Mouse (Mus musculus) hindbrain, embryonic 14.5 days (tissue): ENCODE data around the gene Hras. TPM values are rescaled to one million over a fixed set of nuclear protein-coding genes. Genes with fewer than 3 reads are reported as not detected.

ENCODE experiments used
- ATAC-seq: fragments of 200-750 bp; cut with Nextera tagmentation; 2 replicates; pipeline ENCODE4 v1.8.0; 2017; ENCODE audit warnings: moderate number of reproducible peaks, mild to moderate bottlenecking, moderate TSS enrichment, moderate library complexity; ENCODE audit not compliant: low FRiP score
- DNase-seq: peaks from one replicate; pipeline ENCODE4 v3.0.0-alpha.2; 2015; ENCODE audit warnings: low spot score
- H3K27ac ChIP-seq: fragments of 300-500 bp; sonication (generic); 2 replicates; pipeline ENCODE4 v1.5.1; 2014; ENCODE audit warnings: mild to moderate bottlenecking, moderate library complexity
- H3K27me3 ChIP-seq: fragments of 300-500 bp; sonication (generic); 2 replicates; pipeline ENCODE4 v1.6.1; 2014; ENCODE audit warnings: mild to moderate bottlenecking, low read length, mixed read lengths; ENCODE audit not compliant: control insufficient read depth, insufficient read depth
- H3K36me3 ChIP-seq: fragments of 300-500 bp; sonication (generic); replicated peaks from 2 replicates; pipeline ENCODE4 v1.6.1; 2014; ENCODE audit not compliant: control insufficient read depth, insufficient read depth
- H3K4me1 ChIP-seq: fragments of 300-500 bp; sonication (generic); replicated peaks from 2 replicates; pipeline ENCODE4 v1.6.1; 2014; ENCODE audit warnings: antibody characterized with exemption, low read length, mixed read lengths; ENCODE audit not compliant: control insufficient read depth, insufficient read depth
- H3K4me2 ChIP-seq: fragments of 300-500 bp; sonication (generic); replicated peaks from 2 replicates; pipeline ENCODE4 v1.6.1; 2014; ENCODE audit warnings: mild to moderate bottlenecking, moderate library complexity
- H3K4me3 ChIP-seq: fragments of 300-500 bp; sonication (generic); replicated peaks from 2 replicates; pipeline ENCODE4 v1.5.1; 2014; ENCODE audit warnings: mild to moderate bottlenecking, low read length
- H3K9ac ChIP-seq: fragments of 300-500 bp; sonication (generic); 2 replicates; pipeline ENCODE4 v1.6.1; 2014
- H3K9me3 ChIP-seq: fragments of 300-500 bp; sonication (generic); 2 replicates; pipeline ENCODE4 v1.6.1; 2016; ENCODE audit warnings: low read length; ENCODE audit not compliant: control insufficient read depth
- WGBS: fragments of 180-500 bp; shearing (Covaris S2); extraction: QIAGEN DNeasy Blood & Tissue Kit; methylation state at CpG from one replicate; pipeline ENCODE4 v1.1.7; 2014; 5-methylcytosine and 5-hydroxymethylcytosine counted together
- polyA plus RNA-seq: library from polyadenylated mRNA; unstranded; fragments of >200 nt; fragmentation: Nextera tagmentation; extraction: Ambion mirVana; gene quantifications from 2 replicates; pipeline ENCODE4 v1.2.1, GENCODE M21; 2014

Hras gene
- polyA plus RNA-seq, 1 experiment from 2014 or later, result 168 TPM

DNA sequence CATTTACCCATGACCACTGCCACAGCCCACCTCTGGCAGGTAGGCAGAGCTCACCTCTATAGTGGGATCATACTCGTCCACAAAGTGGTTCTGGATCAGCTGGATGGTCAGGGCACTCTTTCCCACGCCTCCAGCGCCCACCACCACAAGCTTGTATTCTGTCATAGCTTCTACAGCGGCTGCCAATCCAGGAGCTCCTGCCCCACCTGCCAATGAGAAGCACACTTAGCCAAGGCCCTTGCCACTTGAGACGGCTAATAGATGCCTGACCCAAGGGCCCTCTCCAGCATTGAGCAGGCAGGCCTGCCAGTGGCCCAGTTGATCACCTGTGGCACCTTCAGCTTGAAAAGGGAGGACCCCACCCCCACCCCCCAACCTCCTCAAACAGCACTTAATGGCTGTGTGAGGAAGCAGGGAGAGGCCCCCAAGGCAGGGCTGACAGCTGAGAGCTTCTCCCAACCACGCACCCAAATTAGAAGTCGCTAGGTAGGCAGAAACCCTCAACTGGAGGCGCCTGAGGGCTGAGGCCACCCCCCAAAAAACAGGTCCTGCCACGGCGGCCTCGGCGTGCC is 943 bp downstream of the Hras start:
- Histone ChIP-seq H3K4me3 (peak overlapping the region; percentile 97), H3K27me3 (no peaks in the 10 kb centered on the region), H3K4me2 (peak overlapping the region; percentile 96), H3K36me3 (peaks cover 36% of the 10 kb centered on the region), H3K27ac (peak overlapping the region; percentile 82; the same call in 1 of the 2 replicates), H3K4me1 (peaks cover 21% of the 10 kb centered on the region), H3K9me3 (no peaks in the 10 kb centered on the region), H3K9ac (peak overlapping the region; percentile 97)
- DNase-seq (no peak), ATAC-seq (no peak)
- 34% methylated on average over 12 of the region's 12 CpGs for WGBS

DNA sequence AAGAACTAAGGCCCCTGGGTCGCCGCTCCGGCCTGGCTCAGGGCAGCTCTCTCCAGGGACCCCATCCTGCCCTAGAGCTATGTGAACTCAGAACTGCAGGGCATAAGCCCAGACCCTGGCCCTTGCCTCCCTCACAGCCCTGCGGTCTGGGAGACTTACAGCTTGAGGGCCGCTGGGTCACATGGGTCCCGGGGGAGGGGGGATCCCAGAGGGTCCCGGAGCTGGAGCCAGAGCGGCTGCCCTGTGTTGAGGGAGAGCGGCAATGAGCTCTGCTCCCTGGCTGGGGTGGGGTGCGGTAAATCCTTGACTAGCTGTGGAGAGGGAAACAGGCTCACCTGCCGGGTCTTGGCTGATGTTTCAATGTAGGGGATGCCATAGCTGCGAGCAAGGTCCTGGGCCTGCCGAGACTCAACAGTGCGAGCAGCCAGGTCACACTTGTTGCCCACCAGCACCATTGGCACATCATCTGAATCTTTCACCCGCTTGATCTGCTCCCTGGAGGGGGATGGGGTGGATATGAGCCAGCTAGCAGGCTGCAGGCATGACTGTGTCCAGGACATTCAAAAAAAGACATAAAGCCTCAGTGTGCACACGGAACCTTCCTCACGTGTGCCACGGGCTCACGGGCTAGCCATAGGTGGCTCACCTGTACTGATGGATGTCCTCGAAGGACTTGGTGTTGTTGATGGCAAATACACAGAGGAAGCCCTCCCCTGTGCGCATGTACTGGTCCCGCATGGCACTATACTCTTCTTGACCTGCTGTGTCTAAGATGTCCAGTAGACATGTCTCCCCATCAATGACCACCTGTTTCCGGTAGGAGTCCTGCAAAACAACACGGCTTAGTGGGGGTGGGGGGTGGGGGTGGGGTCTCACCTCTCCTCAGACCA is 1.8 kb downstream of the Hras start:
- Histone ChIP-seq H3K4me1 (peaks cover 21% of the 10 kb centered on the region), H3K36me3 (peaks cover 36% of the 10 kb centered on the region), H3K4me3 (peak overlapping the region; percentile 97), H3K27ac (no peak overlapping the region), H3K4me2 (peak overlapping the region; percentile 96), H3K9me3 (no peaks in the 10 kb centered on the region), H3K27me3 (no peaks in the 10 kb centered on the region), H3K9ac (no peak overlapping the region)
- ATAC-seq (no peak), DNase-seq (no peak)
- WGBS, result 93% methylated on average over 24 of the region's 24 CpGs

DNA sequence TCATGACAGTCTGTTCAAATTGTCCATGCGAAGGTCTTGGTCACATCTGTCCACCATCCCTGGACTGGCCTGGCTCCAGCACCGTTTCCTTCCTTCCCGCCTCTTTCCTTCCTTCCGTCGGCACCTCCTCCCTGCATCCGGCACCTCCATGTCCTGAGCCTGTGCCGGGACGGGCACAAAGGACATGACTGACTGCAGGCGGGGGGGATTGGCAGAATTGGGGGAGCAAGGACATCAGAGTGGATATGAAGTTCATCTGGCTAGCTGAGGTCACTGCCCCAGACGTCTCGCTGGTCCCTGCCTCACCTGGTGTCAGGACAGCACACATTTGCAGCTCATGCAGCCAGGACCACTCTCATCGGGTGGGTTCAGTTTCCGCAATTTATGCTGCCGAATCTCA is 2.8 kb downstream of the Hras start:
- H3K27me3 ChIP-seq, result no peaks in the 10 kb centered on the region
- ATAC-seq, result no peak
- DNase-seq, result no peak
- peaks cover 21% of the 10 kb centered on the region for H3K4me1 ChIP-seq
- H3K27ac ChIP-seq, result no peak overlapping the region
- peaks cover 36% of the 10 kb centered on the region for H3K36me3 ChIP-seq
- H3K9me3 ChIP-seq, result no peaks in the 10 kb centered on the region
- 88% methylated on average over 13 of the region's 14 CpGs for WGBS
- H3K4me3 ChIP-seq, result no peak overlapping the region
- no peak overlapping the region for H3K9ac ChIP-seq
- no peak overlapping the region for H3K4me2 ChIP-seq

DNA sequence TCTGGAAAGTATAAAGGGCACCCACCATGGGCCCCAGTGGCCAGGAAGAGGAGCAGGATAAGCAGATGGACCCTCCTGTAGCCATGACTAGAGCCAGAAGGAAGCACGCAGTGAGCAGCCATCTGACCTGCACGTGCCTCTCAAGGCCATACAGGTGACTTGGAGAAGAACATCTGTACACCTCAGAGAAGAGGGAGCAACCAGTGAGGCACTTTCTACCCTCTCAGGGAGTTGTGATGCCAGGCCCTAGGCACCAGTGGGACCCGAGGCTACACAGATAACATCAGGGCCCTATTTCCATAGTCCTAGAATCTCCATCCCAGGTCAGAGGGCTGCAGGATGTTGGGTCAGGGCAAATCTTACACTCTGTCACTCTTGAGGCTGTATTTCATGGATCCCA is 3.6 kb downstream of the Hras start:
- Histone ChIP-seq H3K27me3 (no peaks in the 10 kb centered on the region), H3K36me3 (peaks cover 36% of the 10 kb centered on the region), H3K4me3 (no peak overlapping the region), H3K4me2 (no peak overlapping the region), H3K4me1 (peaks cover 17% of the 10 kb centered on the region), H3K9ac (no peak overlapping the region), H3K9me3 (no peaks in the 10 kb centered on the region), H3K27ac (no peak overlapping the region)
- ATAC-seq (no peak), DNase-seq (no peak)
- 97% methylated on average over 3 of the region's 3 CpGs for WGBS

DNA sequence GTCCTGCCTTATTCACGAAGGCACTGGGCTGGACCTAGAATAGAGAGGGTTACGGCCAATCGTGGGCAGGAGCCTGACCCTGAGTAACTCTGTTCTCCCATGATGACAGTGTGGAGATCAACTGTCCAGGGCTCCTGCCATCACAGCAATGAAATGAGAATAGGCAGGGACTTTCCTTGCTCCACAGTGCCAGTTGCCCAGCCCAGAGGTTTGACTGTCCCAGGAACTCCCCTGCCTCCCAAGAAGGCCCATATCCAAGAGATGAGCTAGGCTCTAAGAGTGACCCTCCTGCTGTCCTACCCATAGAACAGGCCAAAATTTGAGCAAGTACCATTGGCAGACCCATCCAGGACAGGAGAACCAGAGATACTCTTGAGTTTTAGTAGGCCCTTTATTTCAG is 5.1 kb downstream of the Hras start:
- Histone ChIP-seq H3K4me2 (no peak overlapping the region), H3K27me3 (no peaks in the 10 kb centered on the region), H3K9ac (no peak overlapping the region), H3K36me3 (peaks cover 36% of the 10 kb centered on the region), H3K4me3 (no peak overlapping the region), H3K9me3 (no peaks in the 10 kb centered on the region), H3K27ac (no peak overlapping the region), H3K4me1 (peaks cover 11% of the 10 kb centered on the region)
- 91% methylated on average over 3 of the region's 3 CpGs for WGBS
- no peak for DNase-seq
- no peak for ATAC-seq

DNA sequence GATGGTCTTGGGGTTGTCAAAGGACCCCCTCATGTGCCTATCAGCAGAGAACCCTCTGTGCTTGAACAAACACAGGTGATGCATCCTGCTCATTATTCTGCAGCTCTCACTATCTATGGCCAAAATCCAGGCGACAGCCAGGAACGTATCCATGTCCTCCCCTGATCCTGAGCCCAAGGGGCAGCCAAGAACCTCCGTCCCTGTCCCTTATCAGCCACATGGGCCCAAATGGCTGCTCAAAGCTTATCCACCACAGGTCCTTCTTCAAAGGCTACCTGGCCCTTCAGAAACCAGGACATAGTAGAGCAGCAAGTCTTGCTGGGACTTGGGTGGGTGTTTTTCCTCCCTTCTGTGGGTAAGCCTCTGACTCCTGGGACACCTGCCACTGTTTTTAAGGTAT is 5.6 kb downstream of the Hras start:
- Histone ChIP-seq H3K4me1 (peaks cover 10% of the 10 kb centered on the region), H3K4me3 (no peak overlapping the region), H3K36me3 (peaks cover 36% of the 10 kb centered on the region), H3K27me3 (no peaks in the 10 kb centered on the region), H3K9ac (no peak overlapping the region), H3K27ac (no peak overlapping the region), H3K9me3 (no peaks in the 10 kb centered on the region), H3K4me2 (no peak overlapping the region)
- DNase-seq (no peak), ATAC-seq (no peak)
- WGBS, result 88% methylated on average over 3 of the region's 3 CpGs

DNA sequence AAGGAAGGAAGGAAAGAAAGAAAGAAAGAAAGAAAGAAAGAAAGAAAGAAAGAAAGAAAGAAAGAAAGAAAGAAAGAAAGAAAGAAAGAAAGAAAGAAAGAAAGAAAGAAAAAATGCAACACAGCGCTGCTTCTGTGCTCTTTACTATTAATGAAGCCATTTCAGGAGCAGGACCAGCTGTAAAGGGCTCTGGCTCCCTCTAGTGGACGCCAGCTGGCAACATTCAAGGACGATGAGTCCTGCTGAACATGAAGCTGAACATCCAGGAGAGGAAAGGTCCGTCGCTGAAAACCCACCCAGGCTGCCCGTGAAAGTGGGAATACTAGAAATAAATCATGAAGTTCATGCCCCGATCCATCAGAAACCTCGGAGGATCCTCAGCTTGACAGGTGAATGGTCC is 17.6 kb downstream of the Hras start:
- Histone ChIP-seq H3K27ac (no peak overlapping the region), H3K27me3 (no peaks in the 10 kb centered on the region), H3K9me3 (no peaks in the 10 kb centered on the region), H3K9ac (no peak overlapping the region), H3K4me2 (no peak overlapping the region), H3K4me1 (peaks cover 7% of the 10 kb centered on the region), H3K36me3 (no peaks in the 10 kb centered on the region), H3K4me3 (no peak overlapping the region)
- ATAC-seq (no peak), DNase-seq (peak; percentile 91)
- WGBS, result 2% methylated on average over 8 of the region's 8 CpGs

DNA sequence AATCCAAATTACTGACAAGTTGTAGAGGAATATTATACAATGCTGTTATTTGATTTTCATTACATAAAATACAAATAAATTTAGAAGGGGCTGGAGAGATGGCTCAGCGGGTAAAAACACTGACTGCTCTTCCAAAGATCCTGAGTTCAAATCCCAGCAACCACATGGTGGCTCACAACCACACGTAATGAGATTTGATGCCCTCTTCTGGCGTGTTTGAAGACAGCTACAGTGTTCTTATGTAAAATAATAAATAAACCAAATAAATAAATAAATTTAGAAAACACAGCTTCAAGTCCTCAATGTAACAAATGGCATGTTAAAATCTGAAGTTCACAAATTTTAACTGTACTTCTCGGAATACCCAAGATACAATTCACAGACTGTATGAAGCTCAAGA is 18.7 kb downstream of the Hras start:
- WGBS, result 83% methylated on average over 4 of the region's 4 CpGs

DNA sequence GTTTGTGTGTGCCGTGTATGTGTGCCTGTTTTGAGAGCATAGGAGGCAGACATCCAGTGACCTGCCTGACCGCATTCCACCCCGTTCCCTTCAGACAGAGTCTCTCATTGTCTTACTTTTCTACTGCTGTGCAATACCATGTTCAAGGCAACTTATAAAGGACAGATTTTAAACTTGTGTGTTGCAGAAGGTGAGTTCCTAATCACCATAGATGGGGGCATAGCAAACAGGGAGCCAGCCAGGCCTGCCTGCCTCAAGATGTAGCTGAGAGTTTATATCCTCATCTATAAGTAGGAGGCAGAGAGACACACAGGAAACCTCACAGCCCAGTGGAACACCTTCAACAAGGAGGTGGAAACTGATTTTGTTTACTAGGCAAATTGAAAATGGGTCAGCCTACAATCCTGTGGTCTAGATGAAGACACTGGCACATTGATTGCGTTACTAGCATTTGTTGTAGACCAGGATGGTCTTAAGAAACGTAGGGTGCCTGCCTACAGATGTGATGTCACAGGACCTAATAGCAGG is 20.4 kb downstream of the Hras start:
- H3K9me3 ChIP-seq, result no peaks in the 10 kb centered on the region
- H3K9ac ChIP-seq, result peak overlapping the region; percentile 58
- no peak for DNase-seq
- WGBS, result 86% methylated on average over 5 of the region's 5 CpGs
- H3K27me3 ChIP-seq, result no peaks in the 10 kb centered on the region
- H3K4me2 ChIP-seq, result peak overlapping the region; percentile 69
- H3K4me3 ChIP-seq, result peak overlapping the region; percentile 41
- H3K36me3 ChIP-seq, result no peaks in the 10 kb centered on the region
- H3K4me1 ChIP-seq, result peaks cover 7% of the 10 kb centered on the region
- H3K27ac ChIP-seq, result peak overlapping the region; percentile 92
- ATAC-seq, result no peak

More for the DNA sequence above, 18.7 kb downstream of the Hras start:
- no peaks in the 10 kb centered on the region for H3K36me3 ChIP-seq
- peaks cover 7% of the 10 kb centered on the region for H3K4me1 ChIP-seq
- no peak overlapping the region for H3K4me2 ChIP-seq
- H3K27ac ChIP-seq, result no peak overlapping the region
- no peak overlapping the region for H3K4me3 ChIP-seq
- H3K27me3 ChIP-seq, result no peaks in the 10 kb centered on the region
- H3K9ac ChIP-seq, result no peak overlapping the region
- DNase-seq (no peak), ATAC-seq (no peak)
- no peaks in the 10 kb centered on the region for H3K9me3 ChIP-seq
